Mouse (Mus musculus) adrenal gland (tissue): ENCODE results near the gene Celf6.

Experiments used
- intact Hi-C: fragments of 180-260 bp; cut with DNase I; formaldehyde crosslinking; loops from one replicate; pipeline ENCODE4 v1.15.1; 2025
- long read RNA-seq, 2 experiments: library from polyadenylated mRNA; unstranded; transcript quantifications; one replicate each; pipeline ENCODE4 v2.0.0; 2020; ENCODE audit warnings: borderline replicate concordance in 1 of 2; ENCODE audit not compliant: insufficient replicate concordance in 1 of 2

Celf6 gene
- long read RNA-seq, experiment 1, result 0 reads
- long read RNA-seq, experiment 2, partial matches to known transcripts, result 0 of 3 reads
- long read RNA-seq, experiment 2, other reads (novel, unspliced or antisense), result 1 of 3 reads

- intact Hi-C loops, result no loop called here
Observed at GRCm38 (mm10) chr9:59577844-59578504, at the start of gene Celf6. Gene Celf6 (plus strand): TSS chr9:59577917.

- intact Hi-C loops, result no loop called here
Observed at GRCm38 (mm10) chr9:59528274-59528673, 49.4 kb upstream of the Celf6 start.

GRCm38 (mm10) chr9:59531645-59532044 lies 46.1 kb upstream of the Celf6 start:
- intact Hi-C loops, result no loop called here

- intact Hi-C loops, result no loop called here
Observed at GRCm38 (mm10) chr9:59533422-59533821, 44.3 kb upstream of the Celf6 start.

- intact Hi-C loops, result no loop called here
Observed at GRCm38 (mm10) chr9:59533889-59534288, 43.8 kb upstream of the Celf6 start.

- intact Hi-C loops, result loop anchor here (2.0 kb wide), 1 partner anchor 51 kb away; the partner anchor contains the start of gene Arih1
Observed at GRCm38 (mm10) chr9:59537651-59538050, 40.1 kb upstream of the Celf6 start.

GRCm38 (mm10) chr9:59539441-59540137 lies 38.1 kb upstream of the Celf6 start, which contains the start of the genes Hexa and Tmem202:
Gene Hexa (plus strand): TSS chr9:59539540.
Gene Tmem202 (minus strand): TSS chr9:59539847.
- intact Hi-C loops, result loop anchor here (2.0 kb wide), 1 partner anchor 53 kb away; the partner anchor contains the start of gene Arih1

GRCm38 (mm10) chr9:59541617-59542016 lies 36.1 kb upstream of the Celf6 start:
- intact Hi-C loops, result no loop called here

GRCm38 (mm10) chr9:59542766-59543324 lies 34.9 kb upstream of the Celf6 start:
- intact Hi-C loops, result no loop called here

GRCm38 (mm10) chr9:59544739-59545138 lies 33.0 kb upstream of the Celf6 start:
- intact Hi-C loops, result no loop called here

GRCm38 (mm10) chr9:59547869-59548268 lies 29.8 kb upstream of the Celf6 start:
- intact Hi-C loops, result no loop called here

GRCm38 (mm10) chr9:59548961-59549487 lies 28.7 kb upstream of the Celf6 start:
- intact Hi-C loops, result no loop called here

- intact Hi-C loops, result no loop called here
Observed at GRCm38 (mm10) chr9:59550077-59550476, 27.6 kb upstream of the Celf6 start.

- intact Hi-C loops, result no loop called here
Observed at GRCm38 (mm10) chr9:59551017-59551416, 26.7 kb upstream of the Celf6 start.

- intact Hi-C loops, result no loop called here
Observed at GRCm38 (mm10) chr9:59551620-59552031, 26.1 kb upstream of the Celf6 start.

GRCm38 (mm10) chr9:59552610-59553009 lies 25.1 kb upstream of the Celf6 start:
- intact Hi-C loops, result no loop called here

- intact Hi-C loops, result no loop called here
Observed at GRCm38 (mm10) chr9:59553719-59554118, 24.0 kb upstream of the Celf6 start.

GRCm38 (mm10) chr9:59565600-59565999 lies 12.1 kb upstream of the Celf6 start:
- intact Hi-C loops, result loop anchor here (5.0 to 10.0 kb wide), 3 partner anchors 81 to 218 kb away; partner anchors contain the start of gene Arih1

GRCm38 (mm10) chr9:59567111-59567510 lies 10.6 kb upstream of the Celf6 start:
- intact Hi-C loops, result loop anchor here (5.0 to 10.0 kb wide), 3 partner anchors 82 to 220 kb away; partner anchors contain the start of gene Arih1

- intact Hi-C loops, result no loop called here
Observed at GRCm38 (mm10) chr9:59571852-59572251, 5.9 kb upstream of the Celf6 start.

- intact Hi-C loops, result no loop called here
Observed at GRCm38 (mm10) chr9:59577401-59577800, 316 bp upstream of the Celf6 start.

- intact Hi-C loops, result no loop called here
Observed at GRCm38 (mm10) chr9:59578505-59578867, 769 bp downstream of the Celf6 start.
